Mouse (Mus musculus) brain, embryonic 18.5 days (tissue): ENCODE measurements around the gene Prcd.

Experiments
- DNase-seq: peaks from one replicate; pipeline ENCODE4 v3.0.0-alpha.2; 2012; ENCODE audit warnings: low read depth, low spot score

Gene Prcd

DNA sequence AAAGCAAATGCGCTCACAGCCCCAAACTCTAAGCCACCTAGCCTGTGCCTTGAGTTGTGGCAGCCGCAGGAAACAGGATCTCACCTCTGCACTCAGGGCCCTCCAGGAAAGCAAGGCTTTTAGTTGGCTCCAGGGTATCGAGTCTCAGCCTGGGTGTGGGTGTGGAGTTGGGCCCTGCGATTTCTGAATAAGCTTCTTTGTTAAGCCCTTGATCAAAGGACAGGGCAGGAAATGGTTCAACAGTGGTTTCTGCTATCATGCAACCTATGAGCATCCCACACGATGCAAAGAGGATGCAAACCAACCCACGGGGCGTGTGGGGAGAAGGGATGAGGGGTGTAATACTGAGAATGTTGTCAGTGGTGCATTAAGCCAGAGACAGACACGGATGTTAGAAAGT lies 34.6 kb downstream of the Prcd start:
- no peak for DNase-seq

GRCm38 (mm10) chr11:116689622-116690021 lies 36.3 kb downstream of the Prcd start:
- no peak for DNase-seq

- no peak for DNase-seq
Observed at GRCm38 (mm10) chr11:116690701-116691575, 37.6 kb downstream of the Prcd start.

DNA sequence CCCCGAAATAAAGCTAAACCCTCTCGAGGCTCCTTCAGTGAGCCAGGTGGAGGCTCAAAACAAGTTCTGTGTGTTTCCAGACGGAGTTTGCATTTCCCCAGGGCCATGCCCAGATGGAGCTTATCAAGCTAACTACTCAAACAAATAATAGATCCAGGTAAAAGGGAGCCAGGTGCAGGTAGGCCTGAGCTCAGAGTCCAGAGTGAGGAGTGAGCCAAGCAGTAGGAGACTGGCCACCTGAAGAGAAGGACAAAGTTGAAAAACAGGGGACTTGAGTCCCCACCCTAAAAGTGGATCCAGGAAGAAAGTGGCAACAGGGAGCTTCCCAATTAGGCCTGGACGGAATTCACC lies 40.5 kb downstream of the Prcd start:
- DNase-seq, result no peak

GRCm38 (mm10) chr11:116694250-116695193 lies 41.2 kb downstream of the Prcd start:
- no peak for DNase-seq

DNA sequence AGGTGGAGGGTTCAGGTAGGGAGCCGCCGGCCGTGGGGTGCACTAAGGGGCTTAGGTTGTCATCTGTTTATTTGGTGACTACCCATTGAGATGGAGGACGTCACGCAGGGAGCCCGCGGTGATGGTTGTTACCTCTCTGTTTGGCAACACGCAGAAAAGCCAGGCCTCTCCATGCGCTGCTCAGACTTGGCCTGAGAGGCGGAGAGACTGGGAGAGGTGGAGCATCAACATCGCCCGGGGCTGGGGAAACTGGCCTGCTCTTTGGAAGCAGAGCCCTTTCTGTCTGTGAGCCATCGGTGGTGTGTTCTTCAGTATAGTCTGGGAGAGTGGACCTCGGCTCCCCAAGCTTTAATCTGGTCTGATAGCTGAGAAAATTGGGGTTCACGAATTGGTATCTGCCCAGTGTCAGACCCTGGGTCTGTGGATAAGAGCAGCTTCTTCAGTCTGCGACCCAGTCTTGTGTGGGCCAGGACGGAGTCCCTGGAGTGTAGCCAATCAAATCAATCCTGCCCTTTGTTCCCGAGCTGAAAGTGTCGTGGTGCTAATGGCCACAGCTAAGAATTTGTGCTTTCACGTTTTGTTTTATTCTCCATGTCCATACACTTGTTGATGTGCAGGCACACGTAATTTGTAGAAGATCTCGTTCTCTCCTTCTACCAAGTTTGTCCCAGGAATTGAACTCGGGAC lies 42.0 kb downstream of the Prcd start:
- no peak for DNase-seq

GRCm38 (mm10) chr11:116696426-116696825 lies 43.1 kb downstream of the Prcd start:
- no peak for DNase-seq

- no peak for DNase-seq
Observed at GRCm38 (mm10) chr11:116697521-116697920, 44.2 kb downstream of the Prcd start.

GRCm38 (mm10) chr11:116701377-116701841 lies 48.1 kb downstream of the Prcd start:
- no peak for DNase-seq

GRCm38 (mm10) chr11:116704336-116705035 lies 51.2 kb downstream of the Prcd start:
- DNase-seq, result no peak

DNA sequence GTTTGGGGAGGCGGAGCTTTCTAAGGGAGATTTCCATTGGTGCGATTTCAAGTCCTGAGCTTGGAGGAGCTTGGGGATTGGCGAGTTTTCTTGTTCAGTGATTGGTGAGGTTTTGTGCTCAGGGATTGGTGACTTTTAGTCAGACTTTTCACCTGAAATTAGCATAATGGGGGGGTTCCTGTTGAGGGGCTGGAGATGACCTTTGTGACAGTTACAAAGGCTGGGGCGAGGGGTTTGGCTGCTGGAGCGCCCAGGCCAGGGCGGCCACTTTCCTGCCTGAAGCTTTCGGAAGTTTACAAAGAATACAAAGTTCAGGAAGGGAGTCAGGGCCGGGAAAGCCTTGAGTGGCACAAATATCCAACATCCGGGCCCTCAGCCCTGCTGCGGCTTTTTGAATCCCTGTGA lies 51.9 kb downstream of the Prcd start:
- DNase-seq, result no peak

DNA sequence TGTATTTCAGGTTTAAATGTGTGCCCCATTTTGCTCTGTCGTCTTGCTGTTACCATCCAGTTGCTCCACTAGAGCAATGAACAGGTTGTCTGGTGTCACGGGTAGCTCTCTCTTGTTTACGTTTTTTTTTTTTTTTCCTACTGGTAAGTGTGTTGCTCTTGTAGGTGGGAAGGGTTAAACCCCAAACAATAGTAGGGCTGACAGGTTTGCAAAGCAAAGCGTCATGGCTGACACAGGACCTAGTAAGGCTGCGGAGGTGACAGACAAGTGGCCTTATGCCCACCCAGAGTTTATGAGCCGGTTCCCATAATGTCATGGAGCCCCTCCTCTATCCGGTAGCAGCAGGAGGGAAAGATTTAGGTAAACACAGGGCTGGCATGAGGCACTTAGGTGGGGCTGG lies 53.0 kb downstream of the Prcd start:
- DNase-seq, result no peak

DNA sequence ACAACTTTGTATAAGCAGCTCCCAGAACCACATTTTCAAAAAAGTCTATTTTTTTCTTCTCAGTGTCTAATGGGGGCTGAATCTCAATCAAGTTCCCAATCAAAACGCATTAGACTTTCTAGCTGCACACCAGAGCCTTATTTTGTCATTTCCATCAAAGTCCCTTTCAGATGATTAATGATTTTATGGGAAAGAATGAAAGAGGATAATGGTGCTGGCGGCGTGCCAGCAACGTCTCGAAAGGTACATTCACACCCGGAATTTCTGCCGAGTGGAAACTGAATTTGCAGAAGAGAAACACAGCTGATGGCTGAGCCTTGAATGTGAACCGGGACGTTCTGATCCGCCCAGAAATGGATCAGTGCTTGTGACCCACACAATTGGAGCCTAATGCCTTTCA lies 56.8 kb downstream of the Prcd start:
- peak; percentile 26 for DNase-seq

DNA sequence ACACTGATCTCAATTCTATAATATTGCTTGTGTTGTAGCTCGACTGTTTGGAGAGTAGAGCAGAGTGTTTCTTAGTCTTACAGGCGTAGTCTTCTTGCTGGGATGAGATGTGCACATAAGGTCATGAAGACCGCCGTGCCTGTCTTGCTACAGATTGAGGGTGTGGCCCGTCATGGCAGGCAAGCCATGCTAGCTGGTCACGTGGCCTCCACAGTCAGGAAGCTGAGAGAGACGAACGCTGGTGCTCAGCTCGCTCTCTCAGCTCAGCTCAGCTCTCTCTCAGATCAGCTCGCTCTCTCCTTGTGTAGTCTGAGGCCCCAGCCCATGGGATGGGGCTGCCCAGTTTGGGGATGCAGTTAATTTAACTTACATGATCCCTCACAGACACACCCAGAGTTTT lies 57.5 kb downstream of the Prcd start:
- no peak for DNase-seq

DNA sequence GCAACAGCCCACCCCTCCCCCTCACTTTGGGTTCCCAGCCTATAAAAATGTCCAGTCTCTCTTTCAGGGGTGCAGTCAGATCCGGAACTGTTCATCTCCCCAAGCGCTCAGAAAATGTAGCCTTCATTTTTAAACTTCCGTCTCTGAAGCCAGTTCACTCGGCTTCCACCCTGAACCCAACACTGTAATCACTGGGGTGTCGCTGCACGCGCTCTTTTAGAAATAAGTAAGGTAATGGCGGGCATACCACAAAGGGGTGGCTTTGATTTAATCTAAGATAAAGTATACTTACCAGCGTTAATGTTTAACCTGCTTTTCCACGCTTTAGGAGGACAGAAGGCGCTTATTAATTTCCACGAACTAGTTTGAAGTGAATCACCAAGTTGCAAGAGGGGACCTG lies 60.7 kb downstream of the Prcd start:
- DNase-seq, result no peak
